ENCODE assay signal across 7 mouse cellular contexts in genomic region chr16:50753612-50754389, GRCm38 (mm10).
DNase-seq lines count a peak whose midpoint lies in the region; ATAC-seq and TF ChIP-seq lines count a peak whose summit lies in the region.

No protein-coding gene starts in this region.

- H3K36me3 ChIP-seq in heart, postnatal 0 days (replicated peaks; ENCODE audit: control insufficient read depth, insufficient read depth, low read length), result no peaks in the 10 kb centered on the region
- no peaks in the 10 kb centered on the region for H3K36me3 ChIP-seq in limb, embryonic 14.5 days (ENCODE audit: control insufficient read depth, insufficient read depth, low read length)

- no peak for TF ChIP-seq POLR2A in limb, embryonic 14.5 days (IDR thresholded peaks at IDR 0.05; ENCODE audit: borderline replicate concordance, extremely low read depth, insufficient read depth, insufficient read length)

- peaks cover 19% of the 10 kb centered on the region for H3K4me1 ChIP-seq in heart, postnatal 0 days (ENCODE audit: control insufficient read depth, insufficient read depth)
- H3K4me1 ChIP-seq in limb, embryonic 14.5 days (ENCODE audit: control insufficient read depth, insufficient read depth, low read length), result peaks cover 20% of the 10 kb centered on the region

- H3K9ac ChIP-seq in heart, postnatal 0 days (replicated peaks; ENCODE audit: low read depth, low read length), result 0 out of 2 replicates have a peak overlapping the region, but pooled peaks have one; percentile 5
- no peak overlapping the region for H3K9ac ChIP-seq in limb, embryonic 14.5 days (ENCODE audit: low read depth, low read length, severe bottlenecking)

- 0 out of 2 replicates have a peak, but pooled peaks have one; percentile 50 for TF ChIP-seq EP300 in heart, postnatal 0 days (IDR thresholded peaks at IDR 0.05; ENCODE audit: low read depth)

- WGBS in heart, postnatal 0 days, result 2% methylated on average over 3 of the region's 3 CpGs
- WGBS in limb, embryonic 14.5 days, result 0% methylated on average over 3 of the region's 3 CpGs

- no peak for TF ChIP-seq CTCF in heart, postnatal 0 days (IDR thresholded peaks at IDR 0.05; ENCODE audit: low read depth)

- H3K9me3 ChIP-seq in heart, postnatal 0 days (replicated peaks; ENCODE audit: control insufficient read depth, low read length), result no peaks in the 10 kb centered on the region
- no peaks in the 10 kb centered on the region for H3K9me3 ChIP-seq in limb, embryonic 14.5 days (ENCODE audit: control insufficient read depth, low read length)

- DNase-seq in embryo, embryonic 9.5 days (ENCODE audit: extremely low spot score), result peak; percentile 39
- DNase-seq in heart, postnatal 0 days (ENCODE audit: low spot score), result peak; percentile 86
- peak; percentile 85 for DNase-seq in limb, embryonic 14.5 days (ENCODE audit: low spot score)
- no peak for DNase-seq in cerebellum, adult 9-10 months
- no peak for DNase-seq in urinary bladder, adult 18-20 months (ENCODE audit: low spot score in 2 of 2)
- no peak for DNase-seq in right cerebral cortex, adult 2 months (ENCODE audit: low spot score in 2 of 2)

- peak overlapping the region; percentile 91 for H3K27ac ChIP-seq in heart, postnatal 0 days (ENCODE audit: low read depth)
- H3K27ac ChIP-seq in limb, embryonic 14.5 days (replicated peaks; ENCODE audit: low read depth, low read length), result peak overlapping the region; percentile 68

- peak; percentile 28 for ATAC-seq in activated CD4-positive, CD25-positive, alpha-beta regulatory T cell, adult 4 months
- ATAC-seq in heart, postnatal 0 days (ENCODE audit: insufficient read depth, low read depth), result peak; percentile 86
- ATAC-seq in limb, embryonic 14.5 days (ENCODE audit: low FRiP score, low read depth), result peak; percentile 83

- H3K4me3 ChIP-seq in heart, postnatal 0 days (ENCODE audit: low read depth, low read length), result no peak overlapping the region
- no peak overlapping the region for H3K4me3 ChIP-seq in limb, embryonic 14.5 days (replicated peaks; ENCODE audit: low read length)

- H3K4me2 ChIP-seq in heart, postnatal 0 days (ENCODE audit: low read depth, low read length), result peak overlapping the region; percentile 28; the same call in 1 of the 2 replicates
- no peak overlapping the region; the same call in 1 of the 2 replicates for H3K4me2 ChIP-seq in limb, embryonic 14.5 days (replicated peaks; ENCODE audit: low read depth, low read length, severe bottlenecking)

- H3K27me3 ChIP-seq in heart, postnatal 0 days (ENCODE audit: control insufficient read depth, insufficient read depth, low read length), result no peaks in the 10 kb centered on the region
- H3K27me3 ChIP-seq in limb, embryonic 14.5 days (ENCODE audit: control insufficient read depth, insufficient read depth, low read length), result no peaks in the 10 kb centered on the region

Comparison
In these comparisons a context has a peak if more than half of its experiments do, and no peak if none do; other contexts are left out.
1. ATAC-seq: peak in every context shown above with its lines; median percentile 86 in heart, postnatal 0 days; 83 in limb, embryonic 14.5 days; 28 in activated CD4-positive, CD25-positive, alpha-beta regulatory T cell, adult 4 months.
2. DNase-seq: peak in embryo, embryonic 9.5 days (single experiment), heart, postnatal 0 days (single experiment) and limb, embryonic 14.5 days (single experiment); none in cerebellum, adult 9-10 months (single experiment), urinary bladder, adult 18-20 months (0 of 2) and right cerebral cortex, adult 2 months (0 of 2).